Mouse (Mus musculus) cerebellum, adult (tissue): ENCODE measurements around the gene Wars2.

Source experiments
- ATAC-seq: cut with Nextera tagmentation; 2 replicates; pipeline ENCODE4 v1.9.2; 2017; ENCODE audit warnings: mild to moderate bottlenecking, moderate library complexity, mixed read lengths; ENCODE audit not compliant: insufficient number of reproducible peaks, low FRiP score, low TSS enrichment

Wars2 gene

DNA sequence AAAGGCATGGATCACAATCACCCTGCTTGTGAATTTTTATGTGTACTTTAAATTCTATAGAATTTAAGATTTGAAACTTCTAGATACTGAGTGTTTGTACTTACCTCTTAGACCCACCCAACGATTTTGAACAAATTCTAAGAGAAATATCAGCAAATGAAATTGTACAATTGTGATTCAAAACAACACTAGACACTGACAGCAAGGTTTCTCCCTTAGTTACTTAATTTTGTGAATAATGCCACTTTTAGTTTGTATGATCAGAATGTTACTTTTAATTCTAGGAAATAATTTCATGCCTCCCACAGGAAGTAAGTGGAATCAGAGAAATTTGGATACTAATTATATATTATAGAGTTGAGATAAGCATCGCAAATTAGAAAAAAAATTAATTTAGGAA lies 119.5 kb downstream of the Wars2 start:
- ATAC-seq: no peak

DNA sequence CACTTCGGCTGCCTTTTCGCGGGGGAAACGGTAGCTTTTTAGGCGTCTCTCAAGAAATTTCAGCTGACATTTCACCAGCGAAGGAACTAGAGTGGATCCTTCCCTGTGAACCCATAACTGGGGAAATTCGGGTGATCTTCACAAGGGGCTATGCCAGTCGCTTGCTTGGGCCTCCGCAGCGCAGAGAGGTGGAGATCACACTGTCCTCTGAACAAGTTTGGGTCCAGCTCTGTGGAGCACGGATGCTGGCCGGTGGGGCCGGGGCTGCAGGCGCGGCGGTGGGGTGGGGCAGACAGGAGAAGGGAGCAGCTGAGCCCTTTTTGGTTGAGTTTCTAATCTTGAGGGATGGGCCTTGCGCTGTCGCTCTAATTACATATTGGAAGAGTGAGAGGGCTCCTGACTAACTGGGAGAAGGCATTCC lies 120.5 kb downstream of the Wars2 start:
- ATAC-seq: no peak

DNA sequence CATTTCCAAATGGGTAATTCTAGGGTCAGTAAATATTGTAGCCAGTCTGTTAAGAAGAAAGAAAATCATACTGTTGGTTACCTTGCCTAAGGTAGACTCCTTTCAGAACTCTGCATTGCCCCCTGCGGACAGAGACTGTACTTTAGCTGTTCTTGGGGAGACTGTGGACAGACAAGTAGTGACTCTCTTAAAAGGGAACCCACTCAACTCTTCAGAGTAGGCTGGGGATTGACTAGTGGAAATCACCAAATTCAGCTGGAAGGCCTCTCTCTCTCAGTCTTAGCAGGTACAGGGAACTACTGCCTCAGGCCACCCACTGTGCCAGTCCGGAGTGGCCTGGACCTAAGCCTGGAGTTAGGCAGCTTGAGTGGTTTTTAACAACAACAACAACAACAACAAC lies 121.1 kb downstream of the Wars2 start:
- ATAC-seq: no peak

DNA sequence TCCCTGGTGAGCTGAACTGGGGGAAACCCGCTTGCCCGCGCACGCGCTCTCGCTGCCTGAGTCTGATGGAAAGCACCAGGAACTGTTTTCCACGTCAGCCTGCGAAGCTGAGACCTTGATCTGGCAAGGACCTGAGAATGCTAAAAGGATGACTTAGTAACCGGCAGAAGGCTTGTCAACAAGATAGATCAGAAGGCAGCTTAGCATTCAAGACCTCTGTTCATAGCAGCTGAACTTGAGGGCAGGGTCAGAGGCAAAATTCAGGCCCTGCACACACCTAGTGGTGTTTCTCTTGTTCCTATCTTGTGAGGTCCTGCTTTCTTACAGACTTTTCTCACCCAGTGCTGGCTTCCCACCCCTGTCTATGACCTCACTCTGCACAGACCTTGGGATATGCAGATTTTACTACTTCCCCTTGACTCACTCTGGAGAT lies 122.6 kb downstream of the Wars2 start:
- ATAC-seq: no peak

DNA sequence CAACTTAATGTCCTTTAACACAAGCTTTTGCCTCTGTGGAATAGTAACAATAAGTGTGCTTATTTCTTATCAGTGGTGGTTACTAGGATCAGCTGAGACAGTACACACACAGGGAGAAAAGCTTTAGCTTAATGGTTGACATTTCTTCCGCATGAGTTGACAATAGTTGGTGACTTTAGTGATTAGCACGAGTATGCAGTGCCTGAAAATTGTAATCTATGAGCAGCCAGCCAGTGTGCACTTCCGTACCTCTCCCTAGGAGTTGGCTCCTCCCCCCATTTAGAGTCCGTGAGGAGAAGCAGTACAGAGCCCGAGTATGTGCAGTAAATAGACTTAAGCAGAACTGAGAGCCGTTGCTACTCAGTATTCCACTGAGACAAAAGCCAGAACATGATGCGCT lies 123.8 kb downstream of the Wars2 start:
- ATAC-seq: no peak

DNA sequence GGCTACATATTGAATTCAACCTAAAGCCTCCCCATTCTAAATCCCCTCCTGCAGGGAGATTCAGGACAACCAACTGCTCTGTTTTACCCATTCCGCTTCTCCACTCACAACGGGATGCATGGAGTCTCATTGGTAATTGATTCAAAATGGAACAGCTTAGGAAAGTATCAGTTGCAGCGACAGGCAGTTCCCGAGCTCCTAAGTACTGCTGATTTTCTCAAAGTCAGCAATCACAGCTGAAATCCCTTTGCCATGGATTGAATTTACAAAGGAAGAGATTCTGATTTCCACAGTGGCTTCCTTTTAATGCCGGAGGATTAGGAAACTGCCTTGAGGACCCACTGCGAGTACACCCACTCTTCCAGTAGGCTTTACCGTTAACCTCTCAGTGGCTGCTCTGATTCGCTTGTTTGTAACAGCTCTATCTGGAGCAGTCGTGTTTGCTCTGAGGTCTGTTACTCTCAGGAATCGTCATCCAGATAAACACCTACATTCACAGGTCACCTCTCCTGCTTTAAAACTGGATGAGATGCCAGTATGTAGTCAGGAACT lies 126.0 kb downstream of the Wars2 start:
- no peak for ATAC-seq

DNA sequence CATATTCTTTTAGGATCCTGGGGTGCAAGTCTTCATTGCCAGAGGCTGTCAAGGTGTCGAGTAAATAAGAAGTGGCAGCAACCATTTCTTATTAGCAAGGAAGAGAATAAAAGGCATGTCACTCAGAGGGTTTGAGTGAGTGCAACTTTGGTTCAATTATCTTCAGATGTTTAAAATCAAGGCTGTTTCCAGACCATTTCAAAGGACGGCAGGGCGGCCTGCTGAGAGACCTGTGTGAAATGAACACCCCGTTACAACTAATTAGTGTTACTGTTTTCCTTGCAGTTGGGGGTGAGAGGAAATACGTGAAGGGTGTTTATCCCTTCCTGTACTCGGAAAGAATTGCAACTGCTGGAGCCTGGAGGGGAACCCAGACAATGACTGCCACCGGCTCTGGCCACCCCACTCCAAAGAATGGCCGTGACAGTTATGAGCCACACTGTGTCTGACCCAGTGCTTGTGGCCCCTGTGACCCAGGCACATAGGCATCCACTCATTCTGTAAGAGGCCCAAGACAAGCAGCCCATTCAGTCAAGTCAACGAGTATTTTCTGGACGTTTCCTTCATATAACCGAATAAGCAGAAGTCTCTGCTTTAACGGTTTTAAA lies 137.2 kb downstream of the Wars2 start:
- no peak for ATAC-seq

DNA sequence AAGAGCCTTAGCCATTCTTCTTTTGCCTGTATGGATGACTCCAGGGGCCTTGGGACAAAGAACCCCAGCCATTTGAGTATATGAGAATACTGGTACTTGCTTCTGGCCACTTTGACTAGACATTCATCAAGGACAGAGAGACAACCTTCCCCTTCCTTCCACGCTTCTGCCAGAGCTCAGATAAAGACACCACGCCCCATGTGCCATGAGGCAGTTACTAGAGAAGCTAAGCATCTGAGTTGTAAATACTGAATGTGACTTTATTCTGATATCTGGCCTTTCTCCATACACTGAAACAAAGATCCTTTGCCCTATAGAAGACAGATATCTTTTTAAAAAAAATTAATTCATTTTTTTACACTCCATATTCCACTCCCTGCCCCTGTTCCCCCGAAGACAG lies 138.8 kb downstream of the Wars2 start:
- ATAC-seq: no peak

DNA sequence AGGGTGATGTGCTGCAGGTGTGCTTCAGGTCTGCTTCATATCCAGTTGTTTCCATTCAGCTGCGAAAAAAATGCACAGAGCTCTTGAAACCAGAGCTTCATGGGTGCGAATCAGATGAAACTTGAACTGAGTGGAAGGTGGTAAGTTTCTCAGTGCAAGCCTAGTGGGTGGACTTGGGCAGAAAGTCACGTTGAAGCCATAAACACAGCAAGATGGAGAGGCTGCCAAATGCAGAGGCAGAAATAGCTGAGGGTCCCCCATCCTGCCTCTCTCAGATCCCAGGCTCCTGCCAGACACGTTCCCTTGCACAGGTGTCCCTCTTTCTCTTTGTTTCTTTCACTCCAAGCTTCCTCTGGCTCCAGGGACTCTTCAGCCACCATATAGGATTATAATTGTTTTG lies 140.6 kb downstream of the Wars2 start:
- no peak for ATAC-seq

DNA sequence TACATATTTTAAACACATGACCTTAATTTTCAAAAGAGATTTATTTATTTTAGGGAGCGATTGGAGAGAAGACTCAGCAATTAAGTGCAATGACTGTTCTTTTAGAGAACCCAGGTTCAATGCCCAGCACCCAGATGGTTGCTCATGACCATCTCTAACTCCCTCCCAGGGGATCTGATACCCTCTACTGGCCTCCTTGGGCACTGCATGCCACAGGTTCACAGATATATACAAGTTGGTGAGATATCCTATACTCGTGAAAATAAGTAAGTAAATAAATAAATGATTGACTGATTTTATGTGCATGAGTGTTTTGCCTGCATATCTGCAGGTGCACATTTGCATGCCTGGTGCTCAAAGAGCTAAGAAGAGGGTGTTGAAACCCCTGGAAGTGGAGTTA lies 147.4 kb downstream of the Wars2 start:
- no peak for ATAC-seq
